Mouse (Mus musculus) brain, embryonic 14.5 days (tissue): ENCODE results near the gene Prr14l. TPM values are rescaled to one million over a fixed set of nuclear protein-coding genes. Genes with fewer than 3 reads are reported as not detected.
"Not testable (repeated sequence)": the region's sequence is repeated elsewhere in the genome, so short reads cannot be mapped to it uniquely, and the experiment has no call there.

Source experiments
- DNase-seq: peaks from one replicate; pipeline ENCODE4 v3.0.0-alpha.2; 2011; ENCODE audit warnings: low read depth
- CTCF ChIP-seq: fragments of 200-500 bp; IDR thresholded peaks from 2 replicates; pipeline ENCODE4 v1.5.1; 2012; ENCODE audit warnings: inconsistent platforms, mild to moderate bottlenecking, moderate library complexity, borderline replicate concordance; ENCODE audit not compliant: insufficient read depth, insufficient read length; ENCODE audit errors: extremely low read depth
- POLR2A ChIP-seq: fragments of 200-500 bp; IDR thresholded peaks from 2 replicates; pipeline ENCODE4 v1.6.1; 2012; ENCODE audit warnings: mild to moderate bottlenecking, inconsistent platforms, borderline replicate concordance; ENCODE audit not compliant: poor library complexity, insufficient read depth, insufficient read length, severe bottlenecking; ENCODE audit errors: extremely low read depth
- polyA plus RNA-seq: library from polyadenylated mRNA; depleted of rRNA; stranded (reverse); fragments of >200 nt; gene quantifications from 2 replicates; pipeline ENCODE4 v1.2.3, GENCODE M21; 2012

Gene Prr14l
- polyA plus RNA-seq, 1 experiment: 15.7 TPM

DNA sequence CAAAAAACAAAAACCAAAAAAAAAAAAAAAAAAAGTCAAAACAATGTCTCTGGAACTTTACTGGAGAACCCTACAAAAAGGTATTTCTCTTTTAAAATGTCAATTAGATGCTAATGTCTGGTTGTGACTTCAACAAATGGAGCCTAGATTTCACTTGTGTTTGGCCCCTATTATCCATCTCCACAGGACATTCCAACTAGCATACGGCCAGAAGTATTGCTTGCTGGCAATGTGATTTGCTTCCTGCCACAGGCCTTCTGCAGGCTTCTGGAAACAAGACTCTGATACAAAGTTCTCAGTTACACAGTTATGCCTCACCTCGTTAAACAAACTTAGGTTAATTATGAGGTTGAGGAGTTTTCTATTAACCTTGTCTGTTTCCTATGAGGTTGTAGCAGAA is 81.7 kb downstream of the Prr14l start:
- TF ChIP-seq CTCF: no peak
- no peak for TF ChIP-seq POLR2A
- no peak for DNase-seq

DNA sequence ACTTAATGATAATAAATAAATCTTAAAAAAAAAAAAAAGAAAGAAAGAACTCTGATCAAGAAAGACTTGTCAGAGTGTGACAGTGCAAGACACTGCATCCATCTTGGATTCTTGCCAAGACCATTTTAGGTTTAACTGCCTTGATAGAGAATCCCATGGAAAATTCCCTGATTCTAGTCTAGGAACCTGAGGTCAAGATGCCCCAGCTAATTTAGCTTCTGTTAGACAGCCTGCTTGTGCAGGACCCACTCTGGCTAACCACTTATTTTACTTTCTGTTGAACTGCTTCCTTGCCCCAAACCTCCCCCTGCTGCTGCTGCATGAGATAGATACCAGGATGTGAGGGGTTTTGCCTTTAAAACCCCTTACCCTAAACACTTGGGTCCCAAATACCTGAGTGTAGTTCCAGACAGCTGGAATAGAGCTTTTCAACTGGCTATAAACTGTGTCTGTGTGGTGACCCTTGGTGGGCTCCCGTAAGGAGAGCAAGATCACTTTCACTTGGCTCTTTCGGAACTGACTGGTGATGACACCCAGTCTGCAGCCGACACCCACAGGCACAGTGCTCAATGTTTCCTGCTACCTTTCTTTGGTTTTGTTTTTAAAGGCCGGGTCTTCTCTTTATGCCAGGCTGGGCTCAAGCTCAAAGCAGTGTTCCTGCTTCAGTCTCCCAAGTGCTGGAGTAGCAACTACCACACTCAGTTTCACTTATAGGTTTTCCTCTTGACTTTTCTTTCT is 86.3 kb downstream of the Prr14l start:
- no peak for DNase-seq
- TF ChIP-seq CTCF (no peak), POLR2A (no peak)

DNA sequence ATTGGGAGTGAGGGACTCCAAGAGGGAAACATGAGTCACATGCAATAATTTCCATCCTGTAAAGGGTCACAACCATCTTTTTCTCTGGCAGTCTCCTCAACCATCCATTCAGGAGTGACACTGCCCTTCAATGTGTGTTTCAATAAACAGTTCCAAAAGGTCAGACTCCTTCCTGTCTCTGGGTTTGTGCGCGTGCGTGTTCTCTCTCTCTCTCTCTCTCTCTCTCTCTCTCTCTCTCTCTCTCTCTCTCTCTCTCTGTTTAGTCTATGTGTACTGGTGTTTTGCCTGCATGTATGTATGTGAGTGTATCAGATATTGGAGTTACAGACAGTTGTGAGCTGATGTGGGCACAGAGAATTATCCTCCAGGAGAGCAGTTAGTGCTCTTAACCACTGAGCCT is 87.1 kb downstream of the Prr14l start:
- DNase-seq: no peak
- TF ChIP-seq POLR2A (no peak), CTCF (no peak)

DNA sequence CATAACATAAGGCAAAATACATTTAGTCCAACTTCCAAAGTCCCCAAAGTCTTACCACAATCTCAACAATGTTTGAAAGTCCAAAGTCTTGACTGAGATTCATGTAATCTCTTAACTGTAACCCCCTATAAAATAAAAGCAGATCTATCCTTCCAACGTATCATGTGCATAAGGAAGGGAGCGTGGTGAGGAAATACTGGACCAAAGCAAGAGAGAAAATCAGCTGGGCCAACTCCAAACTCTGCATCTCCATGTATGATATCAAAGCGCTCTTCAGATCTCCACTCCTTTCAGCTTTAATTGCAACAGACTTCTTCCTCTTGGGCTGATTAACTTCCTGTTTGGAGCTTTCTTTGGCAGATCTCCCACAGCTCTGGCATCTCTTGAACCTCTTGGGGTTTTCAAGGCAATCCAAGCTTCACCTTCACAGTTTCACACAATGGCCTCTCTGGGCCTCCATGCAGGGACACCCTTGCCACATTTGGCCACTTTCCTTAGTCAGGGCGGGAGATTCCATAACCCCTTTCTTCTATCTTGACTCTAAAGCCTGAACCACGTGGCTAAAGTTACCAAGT is 92.4 kb downstream of the Prr14l start:
- TF ChIP-seq POLR2A: no peak
- no peak for TF ChIP-seq CTCF
- no peak for DNase-seq

DNA sequence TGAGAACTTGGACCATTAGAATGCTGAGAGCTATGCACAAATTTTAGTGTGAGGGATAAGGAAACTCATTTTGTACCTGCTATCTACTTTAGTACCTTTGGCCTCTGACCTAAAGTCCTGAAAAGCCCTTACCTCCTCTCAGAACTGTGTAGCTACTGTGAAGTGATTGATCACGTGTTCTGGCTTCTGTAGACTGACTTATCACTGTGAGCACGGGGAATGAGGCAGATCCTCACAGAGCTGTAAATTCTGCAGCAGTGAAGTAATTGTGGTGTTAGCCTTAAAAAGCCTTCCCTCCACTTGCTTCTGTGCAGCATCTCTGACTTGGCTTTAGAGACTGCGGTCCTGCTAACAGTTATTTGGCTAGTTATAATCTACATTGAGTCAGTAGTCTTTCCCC is 93.3 kb downstream of the Prr14l start:
- DNase-seq: no peak
- TF ChIP-seq POLR2A: no peak
- TF ChIP-seq CTCF: no peak

DNA sequence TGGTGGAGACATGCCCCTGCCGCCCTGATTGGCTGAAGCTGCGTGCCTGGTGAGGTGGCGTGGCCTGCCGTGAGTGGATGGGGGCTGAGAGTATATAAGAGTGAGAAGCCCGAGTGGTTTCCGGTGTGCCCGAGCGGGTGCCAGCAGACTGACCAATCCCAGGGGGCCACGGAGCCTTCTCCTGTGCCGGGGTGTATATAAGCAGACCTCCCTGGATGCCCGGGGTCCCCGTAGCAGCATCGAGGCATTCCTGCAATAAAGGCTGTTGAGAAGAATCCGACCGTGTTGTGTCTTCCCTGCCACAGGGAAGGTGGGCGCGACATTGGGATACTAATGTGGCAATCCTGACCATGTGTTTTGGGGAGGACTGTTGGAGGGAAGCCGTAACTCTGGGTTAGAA is 93.7 kb downstream of the Prr14l start:
- DNase-seq: not testable (repeated sequence)

DNA sequence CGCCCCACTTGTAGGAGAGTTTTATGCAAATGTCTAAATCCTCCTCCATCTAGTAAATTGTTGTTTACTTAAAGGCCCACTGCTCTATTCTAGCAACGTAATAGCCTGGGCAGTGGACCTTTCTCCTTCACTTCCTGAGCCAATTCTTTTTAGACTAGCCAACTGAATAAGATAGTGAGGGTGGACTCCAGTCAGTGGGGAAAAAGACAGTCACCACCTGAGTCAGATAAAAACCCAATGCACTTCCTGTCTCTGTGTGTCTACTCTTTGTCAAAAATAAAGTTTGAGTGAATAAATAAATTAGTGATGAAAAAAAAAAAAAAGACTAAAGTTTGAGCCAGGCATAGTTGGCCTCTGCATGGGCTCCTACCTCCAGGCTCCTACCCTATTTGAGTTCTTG is 94.4 kb downstream of the Prr14l start:
- TF ChIP-seq POLR2A (no peak), CTCF (no peak)

DNA sequence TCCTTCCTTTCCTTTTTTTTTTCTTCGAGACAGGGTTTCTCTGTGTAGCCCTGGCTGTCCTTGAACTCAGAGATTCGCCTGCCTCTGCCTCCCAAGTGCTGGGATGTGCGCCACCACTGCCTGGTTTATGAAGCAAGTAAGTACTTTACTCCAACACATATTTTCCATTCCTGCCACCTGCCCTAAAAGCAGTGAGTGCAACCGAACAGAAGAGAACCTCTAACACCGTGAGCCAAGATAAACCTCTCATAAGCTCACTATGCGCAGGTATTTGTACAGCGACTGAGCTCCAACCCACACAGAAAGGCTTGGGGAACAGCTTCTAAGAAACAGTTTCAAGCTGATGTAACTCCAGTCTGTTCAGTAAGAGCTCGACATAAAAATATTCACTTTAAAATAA is 97.9 kb downstream of the Prr14l start:
- TF ChIP-seq CTCF (no peak), POLR2A (no peak)
- DNase-seq: no peak

More for the DNA sequence above, 94.4 kb downstream of the Prr14l start:
- DNase-seq: no peak

DNA sequence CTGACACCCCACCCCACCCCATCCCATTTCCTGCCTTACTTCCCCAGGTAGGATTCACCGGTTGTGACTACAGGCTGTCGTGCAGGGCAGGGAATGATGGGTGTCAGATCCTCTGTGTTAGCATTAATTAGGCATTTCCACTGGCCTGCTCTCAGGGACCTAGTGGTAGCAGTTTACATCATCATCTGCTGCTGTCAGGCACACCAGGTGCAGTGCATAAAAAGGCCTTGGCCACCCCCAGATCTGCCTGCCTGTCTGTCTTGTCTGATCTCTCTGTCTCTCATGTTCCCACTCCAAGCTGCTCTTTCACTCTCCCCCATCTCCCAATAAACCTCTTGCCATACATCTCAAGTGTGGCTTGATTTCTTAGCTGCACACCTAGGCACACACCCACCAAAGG is 102.3 kb downstream of the Prr14l start:
- no peak for DNase-seq
- TF ChIP-seq CTCF (no peak), POLR2A (no peak)

DNA sequence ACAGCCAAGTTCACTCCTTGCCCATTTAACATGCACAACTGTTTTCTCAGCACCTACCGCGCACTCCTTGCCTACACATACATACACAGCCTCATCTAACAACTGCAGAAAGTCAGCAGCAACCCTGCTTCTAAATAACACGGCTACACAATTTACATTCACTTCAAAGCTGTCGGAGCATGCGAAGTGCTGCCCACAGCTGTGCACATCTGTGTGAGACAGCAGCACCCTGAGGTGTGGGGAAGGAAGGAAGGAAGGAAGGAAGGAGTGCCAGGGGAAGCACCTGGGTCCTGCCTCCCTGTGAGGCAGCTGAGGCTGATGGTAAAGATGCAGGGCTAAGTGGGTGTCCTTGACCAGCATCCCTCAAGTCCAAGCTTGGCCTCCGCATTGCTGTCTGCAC is 105.1 kb downstream of the Prr14l start:
- TF ChIP-seq POLR2A: no peak
- TF ChIP-seq CTCF: no peak
- no peak for DNase-seq

DNA sequence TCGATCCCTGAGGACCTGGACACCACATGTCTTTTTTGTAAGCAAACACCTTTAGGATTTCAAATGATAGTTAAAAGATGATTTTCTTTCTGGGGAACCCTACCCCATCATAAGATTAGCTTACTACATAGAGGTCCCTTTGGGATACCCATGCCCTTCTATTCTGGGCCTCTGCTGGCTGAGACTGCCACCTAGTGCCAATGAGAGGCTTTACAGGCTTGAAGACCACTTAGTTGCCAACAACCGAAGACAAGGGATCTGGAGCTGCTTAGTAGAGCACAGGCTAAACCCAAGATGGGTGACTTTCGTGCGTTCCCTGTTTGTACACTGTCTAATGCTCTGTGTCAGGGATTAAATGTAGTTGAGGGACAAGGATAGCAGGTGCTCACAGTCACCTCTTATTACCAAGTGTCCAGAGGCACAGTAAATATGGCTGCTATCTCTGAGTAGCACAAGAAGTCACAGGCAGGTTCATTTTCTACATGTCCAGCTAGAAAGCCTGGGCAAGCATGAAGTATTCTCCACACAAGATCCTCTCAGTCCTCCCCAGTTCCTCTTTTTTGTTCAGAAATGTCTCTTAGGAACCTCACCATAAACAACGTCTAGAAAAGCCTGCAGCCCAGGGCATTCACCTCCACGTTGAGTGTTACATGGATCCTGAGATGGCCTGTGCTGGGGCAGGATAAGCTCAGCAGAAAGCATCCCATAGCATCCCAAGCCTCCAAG is 106.2 kb downstream of the Prr14l start:
- TF ChIP-seq CTCF (peak; percentile 83; the same call in 1 of the 2 replicates), POLR2A (no peak)
- DNase-seq: peak; percentile 74

DNA sequence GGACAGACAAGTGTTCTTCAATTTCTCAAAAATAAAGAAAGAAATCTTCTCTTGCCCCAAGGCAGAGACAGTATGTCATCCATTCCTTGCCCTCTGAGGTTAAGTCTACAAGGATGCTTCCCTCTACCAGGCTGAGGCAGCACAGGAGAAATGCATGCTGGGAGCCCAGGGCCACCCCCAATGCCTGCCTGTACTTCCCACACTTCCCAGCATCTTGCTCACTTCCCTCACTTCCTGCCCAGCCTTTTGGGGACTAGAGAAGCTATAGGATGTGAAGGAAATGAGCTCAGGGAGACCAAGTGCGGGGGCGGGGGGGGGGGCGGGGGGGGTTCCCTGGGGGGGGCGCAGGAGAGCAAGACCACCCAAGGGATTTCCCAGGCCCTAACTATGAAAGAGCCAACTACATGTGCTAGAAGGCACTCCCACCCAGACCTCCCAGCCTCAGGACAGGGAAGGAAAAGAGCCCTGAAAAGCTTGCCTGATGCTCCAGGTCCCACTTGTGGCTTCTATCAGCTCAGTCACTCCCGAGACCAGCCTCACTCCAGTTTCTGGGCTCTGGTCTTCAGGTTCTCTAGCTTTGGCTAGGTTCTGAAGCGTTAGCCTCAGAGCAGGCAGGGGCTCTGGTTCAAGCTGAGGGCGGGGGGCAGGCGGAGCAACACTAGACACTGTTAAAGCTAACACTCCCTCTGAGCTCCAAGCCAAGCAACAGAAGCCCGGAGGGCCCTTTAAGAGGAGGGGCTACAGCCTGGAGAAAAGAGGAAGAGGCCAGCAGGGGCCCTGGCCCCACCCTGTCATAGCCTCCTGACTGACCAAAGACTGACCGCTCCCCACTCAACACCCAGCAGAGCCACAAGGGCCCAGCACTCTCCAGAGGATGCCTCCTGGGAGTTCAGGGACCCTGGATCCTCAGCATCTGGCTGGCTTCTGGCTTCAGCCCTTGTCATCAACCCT is 108.1 kb downstream of the Prr14l start:
- peak; percentile 48 for DNase-seq
- TF ChIP-seq CTCF (no peak), POLR2A (no peak)
